Mouse (Mus musculus): ENCODE results near the gene Epo.

The Epo gene

GRCm38 (mm10) chr5:137533117-137533827, at the start of gene Epo, which contains the start of gene Gnb2:
TSS of gene Epo (minus strand) at chr5:137533242.
TSS of gene Gnb2 (minus strand) at chr5:137533510.
- in situ Hi-C loops (cut with MboI, MseI) = loop anchor here (5.0 kb wide), 2 partner anchors 64 to 244 kb away; partner anchors contain the start of gene Ppp1r35

- in situ Hi-C loops (cut with MboI, MseI) = no loop called here
Observed at GRCm38 (mm10) chr5:137582702-137583101, 49.7 kb upstream of the Epo start.

- in situ Hi-C loops (cut with MboI, MseI) = no loop called here
Observed at GRCm38 (mm10) chr5:137580246-137580645, 47.2 kb upstream of the Epo start.

GRCm38 (mm10) chr5:137574470-137574901, 41.4 kb upstream of the Epo start:
- in situ Hi-C loops (cut with MboI, MseI) = no loop called here

- in situ Hi-C loops (cut with MboI, MseI) = no loop called here
Observed at GRCm38 (mm10) chr5:137570691-137571586, 37.9 kb upstream of the Epo start.

- in situ Hi-C loops (cut with MboI, MseI) = no loop called here
Observed at GRCm38 (mm10) chr5:137570181-137570580, 37.1 kb upstream of the Epo start.

GRCm38 (mm10) chr5:137569665-137570064, 36.6 kb upstream of the Epo start, which contains the start of gene Tfr2:
TSS of gene Tfr2 (plus strand) at chr5:137569840.
- in situ Hi-C loops (cut with MboI, MseI) = no loop called here

- in situ Hi-C loops (cut with MboI, MseI) = no loop called here
Observed at GRCm38 (mm10) chr5:137569031-137569430, 36.0 kb upstream of the Epo start.

- in situ Hi-C loops (cut with MboI, MseI) = no loop called here
Observed at GRCm38 (mm10) chr5:137568223-137568798, 35.3 kb upstream of the Epo start.

GRCm38 (mm10) chr5:137566416-137566815, 33.4 kb upstream of the Epo start:
- in situ Hi-C loops (cut with MboI, MseI) = no loop called here

GRCm38 (mm10) chr5:137565744-137566143, 32.7 kb upstream of the Epo start:
- in situ Hi-C loops (cut with MboI, MseI) = no loop called here

- in situ Hi-C loops (cut with MboI, MseI) = no loop called here
Observed at GRCm38 (mm10) chr5:137562965-137563364, 29.9 kb upstream of the Epo start.

GRCm38 (mm10) chr5:137561556-137561955, 28.5 kb upstream of the Epo start:
- in situ Hi-C loops (cut with MboI, MseI) = no loop called here

GRCm38 (mm10) chr5:137553898-137554297, 20.9 kb upstream of the Epo start:
- in situ Hi-C loops (cut with MboI, MseI) = no loop called here

- in situ Hi-C loops (cut with MboI, MseI) = no loop called here
Observed at GRCm38 (mm10) chr5:137553411-137553837, 20.4 kb upstream of the Epo start, which contains the start of gene Actl6b. TSS of gene Actl6b (plus strand) at chr5:137553517.

GRCm38 (mm10) chr5:137553000-137553399, 20.0 kb upstream of the Epo start:
- in situ Hi-C loops (cut with MboI, MseI) = no loop called here

GRCm38 (mm10) chr5:137551119-137551518, 18.1 kb upstream of the Epo start:
- in situ Hi-C loops (cut with MboI, MseI) = no loop called here

GRCm38 (mm10) chr5:137549840-137550239, 16.8 kb upstream of the Epo start:
- in situ Hi-C loops (cut with MboI, MseI) = no loop called here

- in situ Hi-C loops (cut with MboI, MseI) = no loop called here
Observed at GRCm38 (mm10) chr5:137545596-137545995, 12.6 kb upstream of the Epo start.

- in situ Hi-C loops (cut with MboI, MseI) = no loop called here
Observed at GRCm38 (mm10) chr5:137544926-137545325, 11.9 kb upstream of the Epo start.

- in situ Hi-C loops (cut with MboI, MseI) = no loop called here
Observed at GRCm38 (mm10) chr5:137541768-137542540, 8.9 kb upstream of the Epo start.
